Mouse (Mus musculus) urinary bladder, postnatal 25 days (tissue): ENCODE data around the gene Rpl34.

Experiments used
- DNase-seq: peaks from one replicate; pipeline ENCODE4 v3.0.0; 2022; ENCODE audit warnings: low spot score

Rpl34 gene

GRCm38 (mm10) chr3:130712891-130713290 is 17.3 kb downstream of the Rpl34 start:
- no peak for DNase-seq

GRCm38 (mm10) chr3:130710103-130710502 is 20.1 kb downstream of the Rpl34 start:
- no peak for DNase-seq

GRCm38 (mm10) chr3:130708967-130709924 is 21.0 kb downstream of the Rpl34 start, which contains the start of gene Ostc:
Ostc (minus strand) TSS chr3:130709444.
- peak; percentile 89 for DNase-seq

- DNase-seq: no peak
These were observed 21.7 kb downstream of the Rpl34 start for GRCm38 (mm10) chr3:130708529-130708928.

- no peak for DNase-seq
These were observed 27.9 kb downstream of the Rpl34 start for GRCm38 (mm10) chr3:130702289-130702688.

GRCm38 (mm10) chr3:130697622-130698021 is 32.6 kb downstream of the Rpl34 start:
- DNase-seq: no peak

GRCm38 (mm10) chr3:130694705-130695104 is 35.5 kb downstream of the Rpl34 start:
- DNase-seq: no peak

- no peak for DNase-seq
These were observed 36.1 kb downstream of the Rpl34 start for GRCm38 (mm10) chr3:130694041-130694593.

GRCm38 (mm10) chr3:130691596-130692170 is 38.5 kb downstream of the Rpl34 start:
- no peak for DNase-seq

- peak; percentile 8 for DNase-seq
These were observed 39.2 kb downstream of the Rpl34 start for GRCm38 (mm10) chr3:130690834-130691595.

GRCm38 (mm10) chr3:130689630-130690029 is 40.6 kb downstream of the Rpl34 start:
- DNase-seq: peak; percentile 75

- DNase-seq: no peak
These were observed 43.1 kb downstream of the Rpl34 start for GRCm38 (mm10) chr3:130687051-130687450.

- DNase-seq: no peak
These were observed 45.2 kb downstream of the Rpl34 start for GRCm38 (mm10) chr3:130685014-130685366.

GRCm38 (mm10) chr3:130684276-130685013 is 45.8 kb downstream of the Rpl34 start:
- no peak for DNase-seq

GRCm38 (mm10) chr3:130683836-130684235 is 46.4 kb downstream of the Rpl34 start:
- DNase-seq: no peak

- no peak for DNase-seq
These were observed 48.0 kb downstream of the Rpl34 start for GRCm38 (mm10) chr3:130682183-130682582.

GRCm38 (mm10) chr3:130681226-130681625 is 49.0 kb downstream of the Rpl34 start:
- DNase-seq: no peak

- DNase-seq: no peak
These were observed 52.3 kb downstream of the Rpl34 start for GRCm38 (mm10) chr3:130677671-130678460.
